Mouse (Mus musculus) erythroblast, embryonic 14.5 days (primary cell): ENCODE measurements around the gene P2ry6.

Experiments
- GATA1 ChIP-seq: IDR thresholded peaks from 2 replicates; pipeline ENCODE4 v1.6.1; 2012; ENCODE audit warnings: low read length, inconsistent platforms, mixed read lengths
- TAL1 ChIP-seq: IDR thresholded peaks from 3 replicates; pipeline ENCODE4 v1.6.1; 2012; ENCODE audit warnings: low read length, inconsistent platforms, mixed read lengths

GRCm38 (mm10) chr7:100929639-100930303 is 44.7 kb downstream of the P2ry6 start:
- TF ChIP-seq GATA1: no peak
- no peak for TF ChIP-seq TAL1
